Mouse (Mus musculus) heart, postnatal 0 days (tissue): ENCODE data around the gene Fxyd1. TPM values are rescaled to one million over a fixed set of nuclear protein-coding genes. Genes with fewer than 3 reads are reported as not detected.

ENCODE experiments used
- ATAC-seq: fragments of 200-750 bp; cut with Nextera tagmentation; 2 replicates; pipeline ENCODE4 v1.8.0; 2017; ENCODE audit warnings: low read depth, moderate number of reproducible peaks, moderate library complexity; ENCODE audit not compliant: insufficient read depth
- DNase-seq: peaks from one replicate; pipeline ENCODE4 v3.0.0-alpha.2; 2016; ENCODE audit warnings: low spot score
- H3K27ac ChIP-seq: fragments of 300-500 bp; sonication (generic); 2 replicates; pipeline ENCODE4 v1.5.1; 2014; ENCODE audit warnings: low read depth, mild to moderate bottlenecking
- H3K27me3 ChIP-seq: fragments of 300-500 bp; sonication (generic); 2 replicates; pipeline ENCODE4 v1.6.1; 2014; ENCODE audit warnings: low read length, mixed read lengths; ENCODE audit not compliant: control insufficient read depth, insufficient read depth
- H3K36me3 ChIP-seq: fragments of 300-500 bp; sonication (generic); replicated peaks from 2 replicates; pipeline ENCODE4 v1.6.1; 2014; ENCODE audit warnings: low read length, mixed read lengths; ENCODE audit not compliant: control insufficient read depth, insufficient read depth
- H3K4me1 ChIP-seq: fragments of 300-500 bp; sonication (generic); 2 replicates; pipeline ENCODE4 v1.6.1; 2014; ENCODE audit warnings: antibody characterized with exemption; ENCODE audit not compliant: control insufficient read depth, insufficient read depth
- H3K4me2 ChIP-seq: fragments of 300-500 bp; sonication (generic); 2 replicates; pipeline ENCODE4 v1.6.1; 2014; ENCODE audit warnings: low read depth, mild to moderate bottlenecking, low read length, moderate library complexity
- H3K4me3 ChIP-seq: fragments of 300-500 bp; sonication (generic); 2 replicates; pipeline ENCODE4 v1.5.1; 2014; ENCODE audit warnings: low read depth, low read length
- H3K9ac ChIP-seq: fragments of 300-500 bp; sonication (generic); replicated peaks from 2 replicates; pipeline ENCODE4 v1.6.1; 2014; ENCODE audit warnings: low read depth, low read length, mixed read lengths
- H3K9me3 ChIP-seq: fragments of 300-500 bp; sonication (generic); replicated peaks from 2 replicates; pipeline ENCODE4 v1.6.1; 2016; ENCODE audit warnings: low read length; ENCODE audit not compliant: control insufficient read depth
- CTCF ChIP-seq: IDR thresholded peaks from 2 replicates; pipeline ENCODE4 v1.5.1; 2016; ENCODE audit warnings: antibody characterized with exemption, control low read depth, low read depth
- EP300 ChIP-seq: IDR thresholded peaks from 2 replicates; pipeline ENCODE4 v1.6.1; 2016; ENCODE audit warnings: antibody characterized with exemption, low read depth
- WGBS: fragments of 180-500 bp; shearing (Covaris S2); extraction: QIAGEN DNeasy Blood & Tissue Kit; methylation state at CpG from one replicate; pipeline ENCODE4 v1.1.7; 2014; 5-methylcytosine and 5-hydroxymethylcytosine counted together
- polyA plus RNA-seq: library from polyadenylated mRNA; unstranded; fragments of >200 nt; fragmentation: Nextera tagmentation; extraction: Ambion mirVana; gene quantifications from 2 replicates; pipeline ENCODE4 v1.2.1, GENCODE M21; 2015
- total RNA-seq: library from RNA; depleted of rRNA; stranded (reverse); fragments of >200 nt; gene quantifications from 2 replicates; pipeline ENCODE4 v1.2.3, GENCODE M21; 2014; ENCODE audit warnings: low replicate concordance

The Fxyd1 gene
- total and polyA plus RNA-seq, 2 experiments from 2014 or later: 499 to 1,579 TPM

- Histone ChIP-seq H3K4me1 (peaks cover 25% of the 10 kb centered on the region), H3K4me3 (peak overlapping the region; percentile 50), H3K27me3 (peaks cover 30% of the 10 kb centered on the region), H3K4me2 (peak overlapping the region; percentile 70), H3K9me3 (no peaks in the 10 kb centered on the region), H3K36me3 (no peaks in the 10 kb centered on the region), H3K27ac (peak overlapping the region; percentile 98), H3K9ac (peak overlapping the region; percentile 59)
- ATAC-seq (peak; percentile 62), DNase-seq (peak; percentile 82)
- WGBS: 27% methylated on average over 11 of the region's 11 CpGs
- TF ChIP-seq CTCF (no peak), EP300 (no peak; the same call in 1 of the 2 replicates)
Observed at GRCm38 (mm10) chr7:31054661-31055320, 2.2 kb downstream of the Fxyd1 start.

DNA sequence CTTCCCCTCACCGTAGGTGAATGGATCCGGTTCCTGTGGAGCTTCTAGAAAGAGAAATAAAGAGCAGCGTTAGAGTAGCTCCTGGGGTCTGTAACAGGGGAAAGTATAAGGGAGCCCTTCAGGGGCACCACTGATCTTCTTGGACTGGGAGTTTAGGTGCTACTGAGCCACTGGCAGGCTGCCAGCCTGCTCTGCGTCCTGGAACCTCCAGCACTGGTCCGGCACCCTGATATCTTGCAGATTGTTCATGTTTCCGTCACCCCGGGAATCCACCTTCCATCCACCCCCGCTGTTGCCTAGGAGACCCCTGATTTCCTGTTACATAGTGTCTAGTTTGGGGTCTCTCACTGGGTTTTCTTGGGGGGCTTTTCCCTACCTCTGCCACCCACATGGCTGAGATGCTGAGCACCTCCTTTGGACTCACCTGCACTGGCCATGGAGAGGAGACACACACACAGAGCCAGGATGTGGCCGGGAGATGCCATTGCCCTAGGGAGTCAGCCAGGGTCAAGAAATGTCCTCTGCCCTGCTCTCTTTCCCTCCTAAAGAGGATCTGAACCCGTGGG is 3.0 kb downstream of the Fxyd1 start:
- Histone ChIP-seq H3K27ac (peak overlapping the region; percentile 98), H3K9ac (peak overlapping the region; percentile 59), H3K27me3 (peaks cover 30% of the 10 kb centered on the region), H3K4me3 (peak overlapping the region; percentile 50), H3K4me2 (peak overlapping the region; percentile 70), H3K4me1 (peaks cover 25% of the 10 kb centered on the region), H3K36me3 (no peaks in the 10 kb centered on the region), H3K9me3 (no peaks in the 10 kb centered on the region)
- DNase-seq (no peak), ATAC-seq (no peak)
- TF ChIP-seq CTCF (no peak), EP300 (no peak)
- WGBS: 10% methylated on average over 10 of the region's 10 CpGs

GRCm38 (mm10) chr7:31052636-31053434 is 4.2 kb downstream of the Fxyd1 start:
- no peaks in the 10 kb centered on the region for H3K36me3 ChIP-seq
- ATAC-seq (peak; percentile 0; the same call in 1 of the 2 replicates), DNase-seq (peak; percentile 46)
- peak overlapping the region; percentile 50 for H3K4me3 ChIP-seq
- TF ChIP-seq CTCF (0 out of 2 replicates have a peak, but pooled peaks have one; percentile 31), EP300 (no peak)
- no peak overlapping the region; the same call in 1 of the 2 replicates for H3K9ac ChIP-seq
- 7% methylated on average over 33 of the region's 34 CpGs for WGBS
- H3K9me3 ChIP-seq: no peaks in the 10 kb centered on the region
- peak overlapping the region; percentile 70 for H3K4me2 ChIP-seq
- peaks cover 25% of the 10 kb centered on the region for H3K4me1 ChIP-seq
- peaks cover 30% of the 10 kb centered on the region for H3K27me3 ChIP-seq
- 0 out of 2 replicates have a peak overlapping the region, but pooled peaks have one; percentile 15 for H3K27ac ChIP-seq

GRCm38 (mm10) chr7:31052251-31052635 is 4.8 kb downstream of the Fxyd1 start:
- Histone ChIP-seq H3K27me3 (peaks cover 30% of the 10 kb centered on the region), H3K9me3 (no peaks in the 10 kb centered on the region), H3K4me2 (peak overlapping the region; percentile 70), H3K4me3 (peak overlapping the region; percentile 50), H3K9ac (no peak overlapping the region), H3K27ac (no peak overlapping the region), H3K4me1 (peaks cover 25% of the 10 kb centered on the region), H3K36me3 (no peaks in the 10 kb centered on the region)
- no peak for ATAC-seq
- TF ChIP-seq EP300: no peak
- no peak for TF ChIP-seq CTCF
- DNase-seq: no peak
- WGBS: 22% methylated on average over 22 of the region's 22 CpGs

DNA sequence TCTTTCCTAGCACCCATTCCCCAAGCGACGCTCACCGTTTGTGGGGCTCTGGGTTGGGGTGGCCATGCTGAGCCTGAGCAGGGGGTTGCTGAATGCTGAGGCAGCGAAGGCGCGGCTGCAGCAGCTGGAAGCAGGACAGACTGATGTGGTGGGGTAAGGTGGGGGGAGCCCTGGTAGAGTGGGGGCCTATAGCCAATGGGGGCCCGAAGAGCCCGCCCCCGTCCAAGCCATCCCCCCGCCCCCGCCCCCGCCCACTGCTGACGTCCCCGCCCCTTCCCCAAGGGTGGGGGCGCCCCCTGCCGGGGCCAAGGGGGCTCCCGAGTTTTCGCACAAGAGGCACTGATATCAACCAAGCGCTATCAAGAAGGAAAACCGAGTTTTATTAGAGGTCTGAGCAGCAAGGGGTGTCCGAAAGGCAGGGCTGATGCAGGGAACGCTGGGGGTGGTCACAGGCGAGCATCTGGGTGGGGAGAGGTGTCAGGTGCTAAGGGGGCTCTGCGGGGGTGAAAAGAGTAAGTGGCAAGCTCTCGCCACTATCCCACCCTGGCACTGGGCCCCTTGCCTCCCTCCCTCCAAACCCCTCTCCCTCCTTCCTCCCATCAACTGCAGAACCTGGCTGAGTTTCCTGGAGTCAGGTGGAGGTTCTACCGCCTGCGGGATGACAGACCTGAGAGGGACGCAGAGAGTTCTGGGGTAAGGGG is 5.5 kb downstream of the Fxyd1 start, which contains the start of gene Fxyd7:
TSS of gene Fxyd7 (minus strand) at position 147 of the 701 bp plus-strand sequence.
- peak within 1 kb of the TSS; percentile 50 for H3K4me3 ChIP-seq
- 18% methylated on average over 24 of the region's 28 CpGs for WGBS
- peaks cover 30% of the 10 kb centered on the region for H3K27me3 ChIP-seq
- no peaks in the 10 kb centered on the region for H3K9me3 ChIP-seq
- no peaks in the 10 kb centered on the region for H3K36me3 ChIP-seq
- peak within 1 kb of the TSS; percentile 70 for H3K4me2 ChIP-seq
- no peak for ATAC-seq
- no peak for DNase-seq
- H3K4me1 ChIP-seq: peaks cover 25% of the 10 kb centered on the region
- H3K27ac ChIP-seq: no peak within 1 kb of the TSS
- TF ChIP-seq EP300 (no peak), CTCF (no peak)
- H3K9ac ChIP-seq: no peak within 1 kb of the TSS
